Mouse (Mus musculus) liver, embryonic 14.5 days (tissue): ENCODE results near the gene Scgb1c1. TPM values are rescaled to one million over a fixed set of nuclear protein-coding genes. Genes with fewer than 3 reads are reported as not detected.

ENCODE experiments used
- ATAC-seq: fragments of 200-750 bp; cut with Nextera tagmentation; 2 replicates; pipeline ENCODE4 v1.8.0; 2017; ENCODE audit warnings: moderate number of reproducible peaks, mild to moderate bottlenecking, moderate library complexity; ENCODE audit not compliant: insufficient read depth
- DNase-seq, 3 experiments: peaks; one replicate each; pipeline ENCODE4 v3.0.0-alpha.2; 2012 to 2013; ENCODE audit warnings: low read depth in 3 of 3, low spot score in 3 of 3
- H3K27ac ChIP-seq: fragments of 300-500 bp; sonication (generic); 2 replicates; pipeline ENCODE4 v1.5.1; 2014; ENCODE audit warnings: moderate library complexity, mild to moderate bottlenecking, control low read depth, inconsistent platforms
- H3K27me3 ChIP-seq: fragments of 300-500 bp; sonication (generic); 2 replicates; pipeline ENCODE4 v1.6.1; 2014; ENCODE audit warnings: mild to moderate bottlenecking, low read length, moderate library complexity; ENCODE audit not compliant: control insufficient read depth, insufficient read depth
- H3K36me3 ChIP-seq: fragments of 300-500 bp; sonication (generic); replicated peaks from 2 replicates; pipeline ENCODE4 v1.6.1; 2014; ENCODE audit warnings: low read depth; ENCODE audit not compliant: control insufficient read depth, insufficient read depth
- H3K4me1 ChIP-seq, 2 experiments: fragments of 200-500 bp in 1 of 2; fragments of 300-500 bp in 1 of 2; sonication (generic) in 1 of 2; replicated peaks; 2 replicates each; pipeline ENCODE4 v1.6.1; 2012 to 2014; ENCODE audit warnings: antibody characterized with exemption in 1 of 2, inconsistent platforms in 1 of 2, low read length in 1 of 2; ENCODE audit not compliant: control insufficient read depth in 2 of 2, insufficient read depth in 2 of 2
- H3K4me2 ChIP-seq: fragments of 300-500 bp; sonication (generic); 2 replicates; pipeline ENCODE4 v1.6.1; 2014; ENCODE audit warnings: low read depth, mild to moderate bottlenecking, control low read depth, moderate library complexity
- H3K4me3 ChIP-seq, 2 experiments: fragments of 200-500 bp in 1 of 2; fragments of 300-500 bp in 1 of 2; sonication (generic) in 1 of 2; 2 replicates each; pipeline ENCODE4 v1.5.1; 2012 to 2014; ENCODE audit warnings: low read depth in 2 of 2, low read length in 2 of 2, mild to moderate bottlenecking in 2 of 2, control low read depth in 1 of 2, inconsistent platforms in 1 of 2, moderate library complexity in 1 of 2; ENCODE audit not compliant: insufficient read depth in 1 of 2
- H3K9ac ChIP-seq: fragments of 300-500 bp; sonication (generic); replicated peaks from 2 replicates; pipeline ENCODE4 v1.6.1; 2014; ENCODE audit warnings: mild to moderate bottlenecking, control low read depth, moderate library complexity
- H3K9me3 ChIP-seq: fragments of 300-500 bp; sonication (generic); 2 replicates; pipeline ENCODE4 v1.6.1; 2016; ENCODE audit warnings: low read length, mixed read lengths; ENCODE audit not compliant: control insufficient read depth
- CTCF ChIP-seq: IDR thresholded peaks from 2 replicates; pipeline ENCODE4 v1.5.1; 2016; ENCODE audit warnings: antibody characterized with exemption, low read depth, control low read depth
- EP300 ChIP-seq: IDR thresholded peaks from 2 replicates; pipeline ENCODE4 v1.6.1; 2016; ENCODE audit warnings: antibody characterized with exemption, low read depth
- WGBS: fragments of 180-500 bp; shearing (Covaris S2); extraction: QIAGEN DNeasy Blood & Tissue Kit; methylation state at CpG from one replicate; pipeline ENCODE4 v1.1.7; 2014; ENCODE audit not compliant: insufficient replicate concordance; 5-methylcytosine and 5-hydroxymethylcytosine counted together
- polyA plus RNA-seq, 2 experiments: library from polyadenylated mRNA; depleted of rRNA in 1 of 2; stranded (reverse) in 1 of 2; unstranded in 1 of 2; fragments of >200 nt; fragmentation: Nextera tagmentation in 1 of 2; extraction: Ambion mirVana in 1 of 2; gene quantifications; 2 replicates each; pipeline versions ENCODE4 v1.2.1 to v1.2.3; 2012 to 2014

Gene Scgb1c1
- polyA plus RNA-seq, 2 experiments = not detected

GRCm38 (mm10) chr7:140855860-140856784 is 10.8 kb downstream of the Scgb1c1 start, which contains the start of gene Gm45785:
Gene Gm45785, minus strand, starts transcription at chr7:140856331.
- H3K36me3 ChIP-seq = peaks cover 27% of the 10 kb centered on the region
- TF ChIP-seq EP300 = no peak; the same call in 1 of the 2 replicates
- peak within 1 kb of the TSS; percentile 85 for H3K9ac ChIP-seq
- ATAC-seq (peak; percentile 75), DNase-seq (peak; percentile 80 to 86 (median 81))
- H3K4me3 ChIP-seq = peak within 1 kb of the TSS; percentile 83 to 93
- H3K9me3 ChIP-seq = no peaks in the 10 kb centered on the region
- peak within 1 kb of the TSS; percentile 91 for H3K27ac ChIP-seq
- H3K4me2 ChIP-seq = peak within 1 kb of the TSS; percentile 86
- peaks cover 11 to 17% of the 10 kb centered on the region in 2 experiments for H3K4me1 ChIP-seq
- under 1% methylated on average over 51 of the region's 51 CpGs for WGBS
- H3K27me3 ChIP-seq = no peaks in the 10 kb centered on the region

DNA sequence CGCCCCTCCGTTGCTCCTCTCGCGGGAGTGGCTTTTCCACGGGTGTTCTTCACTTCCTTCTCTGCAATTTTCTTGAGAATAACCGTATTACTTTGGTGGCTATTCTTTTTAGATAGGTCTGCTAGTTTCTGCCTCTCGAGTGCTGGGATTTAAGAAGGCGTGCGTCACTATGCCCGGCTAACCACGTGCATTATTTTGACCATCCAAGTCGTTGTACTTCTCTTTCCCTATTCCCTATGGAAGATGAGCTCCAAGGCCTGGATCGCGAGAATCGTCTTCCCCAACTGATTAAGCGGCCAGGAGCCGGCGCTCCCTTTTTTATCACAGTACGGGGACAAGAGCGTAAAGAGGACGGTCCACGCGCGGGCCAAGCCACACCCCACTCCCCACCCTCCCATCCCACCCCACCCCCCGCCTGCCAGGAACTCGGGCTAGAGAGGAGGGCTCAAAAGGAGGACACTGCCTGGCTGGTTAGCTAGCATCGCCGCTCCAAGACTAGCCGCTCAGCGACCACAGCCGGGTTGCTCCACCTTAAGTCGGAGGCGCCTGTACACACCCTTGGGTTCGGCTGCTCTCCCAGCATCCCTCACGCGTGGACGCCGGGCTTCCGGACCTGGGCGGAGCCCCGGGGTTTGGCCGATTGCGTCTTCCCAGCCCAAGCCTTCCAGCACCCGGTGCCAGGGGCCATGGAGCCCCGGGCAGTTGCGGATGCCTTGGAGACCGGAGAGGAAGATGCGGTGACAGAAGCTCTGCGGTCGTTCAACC is 11.6 kb downstream of the Scgb1c1 start, which contains the start of gene Ric8a:
Gene Ric8a, plus strand, starts transcription at position 173 of the 765 bp plus-strand sequence.
- H3K36me3 ChIP-seq = peaks cover 32% of the 10 kb centered on the region
- no peaks in the 10 kb centered on the region for H3K9me3 ChIP-seq
- peak within 1 kb of the TSS; percentile 85 for H3K9ac ChIP-seq
- WGBS = under 1% methylated on average over 50 of the region's 50 CpGs
- peak within 1 kb of the TSS; percentile 91 for H3K27ac ChIP-seq
- peak within 1 kb of the TSS; percentile 83 to 93 for H3K4me3 ChIP-seq
- ATAC-seq (peak; percentile 80), DNase-seq (peak; percentile 74 to 82 (median 75))
- H3K27me3 ChIP-seq = no peaks in the 10 kb centered on the region
- no peak for TF ChIP-seq EP300
- TF ChIP-seq CTCF = no peak
- peaks cover 11 to 17% of the 10 kb centered on the region in 2 experiments for H3K4me1 ChIP-seq
- peak within 1 kb of the TSS; percentile 86 for H3K4me2 ChIP-seq

DNA sequence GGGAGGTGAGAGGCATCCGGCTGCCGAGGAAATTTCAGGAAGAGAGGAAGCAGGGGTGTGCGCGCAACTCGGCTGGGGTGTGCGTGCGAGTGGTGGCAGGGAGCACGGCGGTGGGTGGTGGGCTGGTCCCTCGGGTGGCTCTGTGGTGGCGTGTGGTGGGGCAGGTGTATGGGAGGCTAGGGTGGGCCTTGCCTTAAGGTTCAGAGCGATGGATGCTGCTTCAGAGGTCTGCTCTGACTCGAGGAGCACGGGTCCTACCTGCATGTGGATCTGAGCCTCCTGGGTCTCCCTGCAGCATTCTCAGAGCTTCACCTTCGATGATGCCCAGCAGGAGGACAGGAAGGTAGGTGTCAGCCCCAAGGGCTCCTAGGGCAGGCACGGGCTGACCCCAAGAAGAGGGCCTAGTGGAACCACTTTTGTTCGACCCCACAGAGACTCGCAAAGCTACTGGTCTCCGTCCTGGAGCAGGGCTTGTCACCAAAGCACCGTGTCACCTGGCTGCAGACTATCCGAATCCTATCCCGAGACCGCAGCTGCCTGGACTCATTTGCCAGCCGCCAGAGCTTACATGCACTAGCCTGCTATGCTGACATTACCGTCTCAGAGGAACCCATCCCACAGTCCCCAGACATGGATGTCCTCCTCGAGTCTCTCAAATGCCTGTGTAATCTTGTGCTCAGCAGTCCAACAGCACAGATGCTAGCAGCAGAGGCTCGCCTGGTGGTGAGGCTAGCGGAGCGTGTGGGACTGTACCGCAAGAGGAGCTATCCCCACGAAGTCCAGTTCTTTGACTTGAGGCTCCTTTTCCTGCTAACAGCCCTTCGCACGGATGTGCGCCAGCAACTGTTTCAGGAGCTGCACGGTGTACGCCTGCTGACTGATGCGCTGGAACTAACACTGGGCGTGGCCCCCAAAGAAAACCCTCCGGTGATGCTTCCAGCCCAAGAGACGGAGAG is 12.5 kb downstream of the Scgb1c1 start, which contains the start of gene Bet1l:
Gene Bet1l, minus strand, starts transcription at position 28 of the 956 bp plus-strand sequence.
- ATAC-seq (peak; percentile 17), DNase-seq (no peak)
- H3K4me1 ChIP-seq = peaks cover 11 to 17% of the 10 kb centered on the region in 2 experiments
- TF ChIP-seq EP300 (no peak), CTCF (no peak; the same call in 1 of the 2 replicates)
- H3K9me3 ChIP-seq = no peaks in the 10 kb centered on the region
- H3K9ac ChIP-seq = peak within 1 kb of the TSS; percentile 85
- peak within 1 kb of the TSS; percentile 83 to 93 for H3K4me3 ChIP-seq
- H3K27me3 ChIP-seq = no peaks in the 10 kb centered on the region
- H3K4me2 ChIP-seq = peak within 1 kb of the TSS; percentile 86
- H3K36me3 ChIP-seq = peaks cover 33% of the 10 kb centered on the region
- 28% methylated on average over 40 of the region's 40 CpGs for WGBS
- peak within 1 kb of the TSS; percentile 91 for H3K27ac ChIP-seq

DNA sequence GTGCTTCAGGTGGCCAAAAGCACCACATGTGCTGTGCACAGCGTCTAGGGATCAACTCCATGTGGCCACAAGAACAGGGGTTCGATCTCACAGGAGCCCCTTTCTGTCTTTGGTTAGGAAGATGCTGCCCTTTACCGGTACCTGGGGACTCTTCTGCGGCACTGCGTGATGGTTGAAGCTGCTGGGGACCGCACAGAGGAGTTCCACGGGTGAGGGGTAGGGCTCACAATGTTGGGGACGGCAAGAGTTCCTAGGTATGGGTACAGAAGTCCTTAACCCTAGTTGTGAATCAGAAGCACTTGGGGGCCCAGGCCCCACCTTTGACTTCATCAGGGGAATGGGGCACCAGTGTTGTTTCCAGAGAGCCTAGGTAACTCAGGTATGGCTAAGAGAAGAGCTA is 13.4 kb downstream of the Scgb1c1 start:
- H3K27me3 ChIP-seq = no peaks in the 10 kb centered on the region
- no peak overlapping the region for H3K27ac ChIP-seq
- TF ChIP-seq CTCF = no peak
- no peak for ATAC-seq
- no peak for DNase-seq
- peaks cover 11 to 17% of the 10 kb centered on the region in 2 experiments for H3K4me1 ChIP-seq
- 89% methylated on average over 8 of the region's 8 CpGs for WGBS
- H3K4me2 ChIP-seq = peak overlapping the region; percentile 86
- H3K9ac ChIP-seq = no peak overlapping the region
- peaks cover 27% of the 10 kb centered on the region for H3K36me3 ChIP-seq
- H3K9me3 ChIP-seq = no peaks in the 10 kb centered on the region
- H3K4me3 ChIP-seq = peak overlapping the region in 1 of 2 experiments; percentile 93; a peak in 1 of 4 replicates
